Mouse (Mus musculus): ENCODE results near the gene Slc25a29.

DNA sequence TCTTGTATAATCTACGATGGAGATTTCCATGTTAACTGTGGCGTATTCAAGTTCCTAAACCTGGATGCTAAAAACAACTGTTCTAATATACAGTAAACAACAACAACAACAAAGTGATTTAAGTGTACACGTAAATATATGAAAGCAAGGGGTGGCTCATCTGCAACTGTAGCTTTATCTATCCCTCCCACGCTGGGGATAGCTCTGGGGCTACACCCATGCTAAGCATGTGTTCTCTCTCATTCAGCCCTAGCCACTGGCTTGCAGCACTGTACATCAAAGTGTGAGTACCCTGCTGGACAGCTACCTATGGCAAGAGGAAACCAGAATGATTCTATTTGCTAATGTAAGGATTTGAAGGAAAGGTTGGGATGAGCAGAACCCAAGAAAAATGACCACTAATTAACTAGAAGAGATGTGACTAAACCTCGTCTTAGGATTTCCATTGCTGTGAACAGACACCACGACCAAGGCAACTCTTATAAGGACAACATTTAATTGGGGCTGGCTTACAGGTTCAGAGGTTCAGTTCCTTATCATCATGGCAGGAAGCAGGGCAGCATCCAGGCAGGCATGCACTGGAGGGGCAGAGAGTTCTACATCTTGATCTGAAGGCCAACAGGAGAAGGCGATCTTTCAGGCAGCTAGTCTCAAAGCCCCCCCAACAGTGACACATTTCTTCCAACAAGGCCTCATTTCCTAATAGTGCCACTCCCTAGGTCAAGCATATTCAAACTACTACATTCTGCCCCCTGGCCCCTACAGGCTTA, 55.4 kb downstream of the Slc25a29 start:
- no peak for TF ChIP-seq CHD2 (IDR thresholded peaks at IDR 0.05; ENCODE audit: low read depth, low read length)
- no peak for TF ChIP-seq ZNF384 (IDR thresholded peaks at IDR 0.05; ENCODE audit: low read depth, low read length)
- no peak for TF ChIP-seq HCFC1 (IDR thresholded peaks at IDR 0.05; ENCODE audit: borderline replicate concordance, insufficient read depth, low read length)
- TF ChIP-seq MAFK (IDR thresholded peaks at IDR 0.05; ENCODE audit: insufficient read depth, low read depth, low read length) = no peak

Measured in ES-E14 (cell line).